Mouse (Mus musculus) lung, embryonic 16.5 days (tissue): ENCODE results near the gene AU022252. TPM values are rescaled to one million over a fixed set of nuclear protein-coding genes. Genes with fewer than 3 reads are reported as not detected.

Experiments
- ATAC-seq: fragments of 200-750 bp; cut with Nextera tagmentation; 2 replicates; pipeline ENCODE4 v1.8.0; 2017; ENCODE audit warnings: low read depth, mild to moderate bottlenecking, moderate library complexity
- H3K27ac ChIP-seq: fragments of 300-500 bp; sonication (generic); 2 replicates; pipeline ENCODE4 v1.5.1; 2014; ENCODE audit warnings: mild to moderate bottlenecking, control low read depth, low read length
- H3K27me3 ChIP-seq: fragments of 300-500 bp; sonication (generic); 2 replicates; pipeline ENCODE4 v1.6.1; 2014; ENCODE audit warnings: low read depth, low read length, mixed read lengths; ENCODE audit not compliant: control insufficient read depth, insufficient read depth
- H3K36me3 ChIP-seq: fragments of 300-500 bp; sonication (generic); 2 replicates; pipeline ENCODE4 v1.6.1; 2014; ENCODE audit warnings: low read length; ENCODE audit not compliant: control insufficient read depth, insufficient read depth
- H3K4me1 ChIP-seq: fragments of 300-500 bp; sonication (generic); replicated peaks from 2 replicates; pipeline ENCODE4 v1.6.1; 2014; ENCODE audit warnings: low read length, mixed read lengths; ENCODE audit not compliant: control insufficient read depth, insufficient read depth
- H3K4me2 ChIP-seq: fragments of 300-500 bp; sonication (generic); 2 replicates; pipeline ENCODE4 v1.6.1; 2014; ENCODE audit warnings: low read depth, low read length, control low read depth
- H3K4me3 ChIP-seq: fragments of 300-500 bp; sonication (generic); 2 replicates; pipeline ENCODE4 v1.5.1; 2014; ENCODE audit warnings: mild to moderate bottlenecking, low read length, control low read depth
- H3K9ac ChIP-seq: fragments of 300-500 bp; sonication (generic); 2 replicates; pipeline ENCODE4 v1.6.1; 2014; ENCODE audit warnings: low read length, control low read depth
- H3K9me3 ChIP-seq: fragments of 300-500 bp; sonication (generic); 2 replicates; pipeline ENCODE4 v1.6.1; 2016; ENCODE audit warnings: low read length; ENCODE audit not compliant: control insufficient read depth
- whole genome bisulfite sequencing: fragments of 180-500 bp; shearing (Covaris S2); extraction: QIAGEN DNeasy Blood & Tissue Kit; methylation state at CpG from one replicate; pipeline ENCODE4 v1.1.7; 2014; 5-methylcytosine and 5-hydroxymethylcytosine counted together
- polyA plus RNA-seq: library from polyadenylated mRNA; unstranded; fragments of >200 nt; fragmentation: Nextera tagmentation; extraction: Ambion mirVana; gene quantifications from 2 replicates; pipeline ENCODE4 v1.2.1, GENCODE M21; 2015

AU022252 gene
- polyA plus RNA-seq, 1 experiment from 2014 or later, result 30.8 TPM

DNA sequence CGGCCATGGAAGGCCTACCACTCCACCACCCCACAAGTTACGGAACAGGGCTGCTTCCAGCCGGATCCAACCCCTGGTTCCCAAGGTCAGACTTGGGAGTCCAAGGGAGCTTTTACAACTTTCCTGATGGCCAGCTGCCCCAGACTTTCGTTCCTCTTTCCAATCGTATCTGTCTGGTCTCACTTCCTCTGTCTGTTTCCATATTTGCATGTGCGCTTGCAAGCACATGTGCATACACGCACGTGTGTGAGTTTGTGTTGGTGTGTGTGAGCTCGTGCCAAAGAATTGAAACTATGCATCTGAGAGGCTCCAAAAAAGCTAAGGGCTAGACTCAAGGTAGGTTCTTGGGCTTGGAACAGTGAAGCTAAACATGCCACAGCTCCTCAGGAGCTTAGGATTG lies 51.1 kb downstream of the AU022252 start:
- 73% methylated on average over 9 of the region's 9 CpGs for WGBS

DNA sequence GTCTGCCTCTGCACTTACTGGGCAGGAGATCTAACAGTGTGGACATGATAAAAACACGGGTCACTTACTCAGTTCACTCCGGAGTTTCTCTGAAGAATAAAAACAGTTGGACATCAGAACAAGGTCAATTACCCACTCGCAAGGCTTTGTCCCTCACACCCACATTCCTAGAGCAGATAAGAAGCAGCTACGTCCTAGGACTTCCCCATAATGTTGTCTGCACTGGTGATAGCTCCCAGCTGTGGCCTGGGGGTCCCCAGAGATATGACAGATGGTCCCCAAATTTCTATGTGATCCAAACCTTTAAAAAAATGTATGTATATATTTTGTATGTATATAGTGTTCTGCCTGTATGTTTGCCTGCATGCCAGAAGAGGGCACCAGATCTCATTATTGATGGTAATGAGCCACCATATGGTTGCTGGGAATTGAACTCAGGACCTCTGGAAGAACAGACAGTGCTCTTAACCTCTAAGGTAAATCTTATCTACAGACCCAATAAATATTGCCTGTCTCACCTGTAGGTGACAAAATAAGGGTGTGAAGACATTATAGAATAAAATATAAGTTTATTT lies 52.3 kb downstream of the AU022252 start:
- WGBS, result 40% methylated on average over 4 of the region's 4 CpGs
- H3K27ac ChIP-seq, result no peak overlapping the region

More for the DNA sequence above, 51.1 kb downstream of the AU022252 start:
- Histone ChIP-seq H3K36me3 (no peaks in the 10 kb centered on the region), H3K27ac (no peak overlapping the region), H3K4me2 (no peak overlapping the region), H3K9ac (no peak overlapping the region), H3K4me3 (no peak overlapping the region), H3K9me3 (no peaks in the 10 kb centered on the region), H3K27me3 (no peaks in the 10 kb centered on the region), H3K4me1 (no peaks in the 10 kb centered on the region)
- no peak for ATAC-seq

DNA sequence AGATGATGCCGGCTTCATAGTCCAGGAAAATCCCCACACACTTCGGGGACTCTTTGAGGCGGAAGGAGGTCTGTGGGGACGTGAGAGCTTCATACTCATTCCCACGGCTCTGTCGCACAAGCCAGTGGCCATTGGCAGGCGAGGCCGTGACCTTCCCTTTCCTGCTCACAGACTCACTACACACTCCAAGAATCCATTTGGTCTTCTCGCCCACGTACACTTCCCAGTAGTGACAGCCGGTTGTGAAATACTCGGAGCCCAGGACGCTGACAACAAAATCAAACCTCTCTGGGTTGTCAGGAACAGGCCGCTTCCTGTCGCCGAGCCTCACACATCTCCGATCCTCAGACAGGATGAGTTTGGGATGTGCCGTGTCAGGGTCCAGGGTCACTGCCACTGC lies 54.2 kb downstream of the AU022252 start:
- Histone ChIP-seq H3K4me2 (no peak overlapping the region), H3K36me3 (no peaks in the 10 kb centered on the region), H3K9ac (no peak overlapping the region), H3K9me3 (no peaks in the 10 kb centered on the region), H3K4me1 (peaks cover under 1% of the 10 kb centered on the region; the same call in 1 of the 2 replicates), H3K4me3 (no peak overlapping the region), H3K27ac (no peak overlapping the region), H3K27me3 (no peaks in the 10 kb centered on the region)
- ATAC-seq, result no peak
- WGBS, result 43% methylated on average over 18 of the region's 18 CpGs

More for the DNA sequence above, 52.3 kb downstream of the AU022252 start:
- Histone ChIP-seq H3K9me3 (no peaks in the 10 kb centered on the region), H3K9ac (no peak overlapping the region), H3K36me3 (no peaks in the 10 kb centered on the region), H3K4me1 (no peaks in the 10 kb centered on the region), H3K4me3 (no peak overlapping the region), H3K27me3 (no peaks in the 10 kb centered on the region), H3K4me2 (no peak overlapping the region)
- ATAC-seq, result no peak

DNA sequence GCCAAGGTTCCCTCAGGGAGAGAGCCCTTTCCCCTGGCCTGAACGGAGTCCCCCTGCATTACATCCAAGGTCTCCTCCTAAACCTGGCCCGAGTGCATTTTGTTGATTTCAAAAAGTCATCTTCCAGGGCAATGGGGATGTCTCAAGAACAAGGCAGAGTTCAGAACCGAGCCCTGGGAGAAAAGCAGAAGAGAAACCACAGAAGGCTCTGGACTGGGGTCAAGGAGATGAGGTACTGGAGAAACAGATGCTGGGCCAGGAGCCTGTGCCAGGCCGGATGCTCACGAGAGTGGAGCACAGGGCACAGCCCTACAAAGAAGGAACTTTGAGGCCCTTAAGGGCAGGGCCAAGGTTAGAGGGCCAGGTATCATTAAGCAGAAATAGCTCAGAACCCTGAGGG lies 54.8 kb downstream of the AU022252 start:
- Histone ChIP-seq H3K9me3 (no peaks in the 10 kb centered on the region), H3K4me3 (no peak overlapping the region), H3K36me3 (no peaks in the 10 kb centered on the region), H3K4me1 (peaks cover 7% of the 10 kb centered on the region; the same call in 1 of the 2 replicates), H3K4me2 (no peak overlapping the region), H3K27ac (no peak overlapping the region), H3K27me3 (no peaks in the 10 kb centered on the region), H3K9ac (no peak overlapping the region)
- no peak for ATAC-seq
- 71% methylated on average over 5 of the region's 5 CpGs for WGBS

DNA sequence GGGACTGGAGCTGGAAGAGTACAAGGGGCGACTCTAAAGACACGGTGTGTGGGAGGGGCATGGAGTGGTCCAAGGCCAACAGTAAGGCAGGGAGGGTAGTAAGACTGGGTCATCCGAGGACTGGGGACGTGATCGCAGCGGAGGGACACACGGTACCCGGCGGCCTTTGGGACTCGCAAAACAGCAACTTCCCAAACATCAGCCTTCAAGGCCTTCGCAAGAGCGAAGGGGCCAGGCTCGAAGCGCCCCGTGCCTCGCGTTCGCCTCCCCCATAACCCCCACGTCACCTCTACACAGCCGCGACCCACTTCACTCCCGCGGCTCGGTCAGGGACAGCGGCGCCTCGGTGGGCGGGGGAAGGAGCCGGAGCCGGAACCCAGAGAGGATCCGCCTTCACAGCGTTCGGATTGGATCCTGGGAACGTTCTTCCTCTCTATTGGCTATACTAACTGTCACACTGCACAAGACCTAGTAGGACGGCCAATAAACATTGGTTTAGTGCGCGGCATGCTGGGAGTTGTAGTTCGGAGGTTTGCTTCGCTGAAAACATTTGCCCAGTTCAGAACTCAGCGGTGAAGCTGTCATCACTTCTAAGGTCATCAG lies 58.6 kb downstream of the AU022252 start, which contains the start of gene Zfp691:
Gene Zfp691 (minus strand): TSS at position 345 of the 603 bp plus-strand sequence.
- peak; percentile 100 for ATAC-seq

DNA sequence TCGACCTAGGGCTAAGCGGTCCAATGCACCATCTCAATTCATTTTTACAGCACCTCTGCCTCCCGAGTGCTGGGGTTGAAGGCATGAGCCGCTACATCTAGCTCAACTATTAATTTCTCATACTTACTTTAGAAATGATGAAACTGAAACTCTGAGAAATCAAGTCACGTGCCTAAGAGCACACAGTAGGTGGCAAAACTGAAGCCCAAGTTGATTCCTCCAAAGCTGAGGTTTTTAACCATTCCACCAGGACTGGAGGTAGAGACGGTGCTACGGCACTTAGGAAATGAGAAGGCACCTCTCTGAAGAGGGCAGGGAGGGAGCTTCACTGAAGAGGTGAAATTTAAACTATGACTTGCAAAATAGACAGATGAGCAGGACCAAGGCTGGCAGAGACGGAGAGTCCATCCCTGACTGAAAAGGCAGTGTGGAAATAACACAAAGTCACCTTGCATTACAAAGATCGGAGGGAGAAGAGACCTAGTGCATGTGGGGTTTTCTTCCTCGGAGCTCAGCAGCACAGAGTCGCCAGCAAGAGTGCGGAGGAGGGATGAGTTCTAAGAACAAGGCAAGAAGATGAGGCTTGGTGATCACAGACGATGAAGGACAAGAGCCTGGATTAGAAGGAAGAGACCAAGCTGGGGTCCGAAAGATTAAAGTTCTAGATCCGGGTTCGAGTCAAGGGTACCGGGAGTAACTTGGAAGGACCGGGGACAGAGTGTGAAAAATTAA lies 59.4 kb downstream of the AU022252 start:
- Histone ChIP-seq H3K4me2 (peak overlapping the region; percentile 94), H3K9ac (peak overlapping the region; percentile 91), H3K9me3 (no peaks in the 10 kb centered on the region), H3K4me1 (peaks cover 7% of the 10 kb centered on the region; the same call in 1 of the 2 replicates), H3K4me3 (peak overlapping the region; percentile 85), H3K27ac (peak overlapping the region; percentile 48), H3K27me3 (no peaks in the 10 kb centered on the region), H3K36me3 (peaks cover 17% of the 10 kb centered on the region)
- no peak for ATAC-seq
- 27% methylated on average over 18 of the region's 18 CpGs for WGBS

More for the DNA sequence above, 58.6 kb downstream of the AU022252 start, which contains the start of gene Zfp691:
- peaks cover 14% of the 10 kb centered on the region for H3K36me3 ChIP-seq
- H3K4me3 ChIP-seq, result peak within 1 kb of the TSS; percentile 85
- H3K4me2 ChIP-seq, result peak within 1 kb of the TSS; percentile 94
- under 1% methylated on average over 40 of the region's 40 CpGs for WGBS
- H3K4me1 ChIP-seq, result peaks cover 7% of the 10 kb centered on the region; the same call in 1 of the 2 replicates
- no peaks in the 10 kb centered on the region for H3K9me3 ChIP-seq
- H3K27ac ChIP-seq, result peak within 1 kb of the TSS; percentile 48
- H3K9ac ChIP-seq, result peak within 1 kb of the TSS; percentile 91
- no peaks in the 10 kb centered on the region for H3K27me3 ChIP-seq

DNA sequence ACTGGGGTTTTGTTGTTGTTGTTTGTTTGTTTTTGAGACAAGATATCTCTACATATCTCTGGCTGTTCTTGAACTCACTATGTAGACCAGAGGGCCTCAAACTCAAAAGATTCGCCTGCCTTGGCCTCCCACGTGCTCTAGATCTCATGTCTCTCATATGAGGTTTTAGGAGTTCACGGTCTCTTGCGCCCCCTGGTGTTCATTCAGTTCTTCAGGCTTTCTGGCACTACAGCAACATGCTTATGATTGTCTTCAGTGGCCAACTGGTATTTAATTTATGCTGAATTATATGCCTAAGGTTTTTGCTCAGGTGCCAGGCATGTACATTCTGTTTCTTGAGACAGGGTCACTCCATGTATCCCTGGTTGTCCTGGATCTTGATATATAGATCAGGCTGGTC lies 64.8 kb downstream of the AU022252 start:
- 4% methylated on average over 4 of the region's 4 CpGs for WGBS
- Histone ChIP-seq H3K36me3 (peaks cover 17% of the 10 kb centered on the region), H3K27me3 (no peaks in the 10 kb centered on the region), H3K9me3 (no peaks in the 10 kb centered on the region), H3K4me2 (no peak overlapping the region), H3K9ac (no peak overlapping the region), H3K27ac (no peak overlapping the region), H3K4me1 (no peaks in the 10 kb centered on the region), H3K4me3 (no peak overlapping the region)
- 0 out of 2 replicates have a peak, but pooled peaks have one; percentile 23 for ATAC-seq

DNA sequence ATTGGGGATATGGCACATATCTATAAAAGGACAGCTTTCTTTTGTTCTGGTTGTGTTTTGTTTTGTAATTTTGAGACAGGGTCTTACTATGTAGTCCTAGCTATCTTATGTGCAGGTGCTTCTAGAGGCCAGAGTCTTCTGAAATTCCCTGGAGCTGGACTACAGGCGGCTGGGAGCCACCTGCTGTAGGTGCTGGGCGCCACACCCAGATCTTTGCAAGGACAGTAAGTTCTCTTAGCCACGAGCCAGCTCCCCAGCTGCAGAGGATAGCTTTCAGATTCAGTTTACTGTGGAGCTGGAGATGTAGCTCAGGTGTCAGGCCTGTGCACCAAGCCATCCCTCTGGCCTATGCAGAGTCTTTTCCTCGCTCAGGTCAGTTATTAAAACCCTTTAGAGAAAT lies 65.4 kb downstream of the AU022252 start:
- WGBS, result 70% methylated on average over 4 of the region's 4 CpGs
- Histone ChIP-seq H3K4me2 (no peak overlapping the region), H3K27ac (no peak overlapping the region), H3K9ac (no peak overlapping the region), H3K9me3 (no peaks in the 10 kb centered on the region), H3K4me3 (no peak overlapping the region), H3K4me1 (no peaks in the 10 kb centered on the region), H3K36me3 (peaks cover 17% of the 10 kb centered on the region), H3K27me3 (no peaks in the 10 kb centered on the region)
- no peak for ATAC-seq

DNA sequence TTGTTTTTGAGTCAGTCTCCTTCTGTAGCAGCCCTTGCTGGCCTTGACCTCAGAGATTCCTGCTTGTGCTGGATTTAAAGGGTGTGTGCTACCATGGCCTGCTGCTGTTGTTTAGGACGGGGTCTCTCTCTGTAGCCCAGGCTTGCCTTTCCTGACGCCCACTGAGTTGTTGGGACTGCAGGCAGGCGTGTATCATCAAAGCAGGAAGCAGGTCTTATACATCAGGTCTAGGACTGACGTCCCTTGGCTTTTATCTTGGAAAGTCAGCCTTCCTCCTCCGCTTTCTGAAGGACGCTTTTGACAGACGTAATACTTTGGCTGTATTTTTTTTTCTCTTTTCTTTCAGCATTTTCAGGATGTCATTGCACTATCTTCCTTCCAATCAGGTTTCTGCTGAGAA lies 66.6 kb downstream of the AU022252 start:
- no peaks in the 10 kb centered on the region for H3K4me1 ChIP-seq

More for the DNA sequence above, 66.6 kb downstream of the AU022252 start:
- Histone ChIP-seq H3K36me3 (peaks cover 17% of the 10 kb centered on the region), H3K9me3 (no peaks in the 10 kb centered on the region), H3K27ac (no peak overlapping the region), H3K4me3 (no peak overlapping the region), H3K27me3 (no peaks in the 10 kb centered on the region), H3K9ac (no peak overlapping the region), H3K4me2 (no peak overlapping the region)
- ATAC-seq, result no peak
- WGBS, result 59% methylated on average over 7 of the region's 7 CpGs
